Mouse (Mus musculus) thymus, postnatal 36 days (tissue): ENCODE data around the gene Smarcd2.

Source experiments
- DNase-seq, 2 experiments: peaks; one replicate each; pipeline ENCODE4 v3.0.0; 2022; ENCODE audit warnings: mixed read lengths in 2 of 2

Smarcd2 gene

DNA sequence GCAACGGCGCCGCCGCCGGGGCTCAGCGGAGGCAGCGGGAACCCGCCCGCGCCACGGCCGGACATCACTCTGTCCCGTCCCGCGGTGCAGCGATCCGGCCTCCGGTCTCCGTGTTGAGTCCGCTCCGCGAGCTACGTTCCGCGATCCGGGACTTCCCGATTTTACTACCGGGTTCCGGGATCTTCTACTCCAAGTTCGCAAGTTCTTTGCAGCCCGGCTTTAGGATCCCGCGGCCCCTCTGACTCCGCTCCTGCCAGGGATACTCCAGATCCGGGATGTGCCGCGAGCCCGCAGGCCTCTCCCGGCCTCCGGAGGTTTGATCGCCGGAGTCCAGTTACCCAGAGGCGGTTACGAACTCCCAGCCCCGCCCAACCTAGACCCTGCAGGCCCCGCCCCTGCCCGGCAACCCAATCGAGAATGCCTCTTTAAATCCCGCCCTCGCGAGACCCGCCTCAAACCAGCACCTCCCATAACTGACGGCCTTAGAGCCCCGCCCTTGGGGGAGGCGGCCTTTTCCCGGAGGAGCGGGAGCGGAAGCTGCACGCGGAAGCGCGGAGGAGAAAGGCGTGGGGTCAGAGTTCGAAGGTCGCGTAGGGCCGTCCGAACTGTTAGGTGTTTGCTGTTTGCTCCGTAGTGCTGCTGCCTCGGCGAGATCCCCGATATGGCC, at the start of gene Smarcd2:
Gene Smarcd2, minus strand, starts transcription at position 329 of the 667 bp plus-strand sequence.
- peak; percentile 99 to 100 for DNase-seq

DNA sequence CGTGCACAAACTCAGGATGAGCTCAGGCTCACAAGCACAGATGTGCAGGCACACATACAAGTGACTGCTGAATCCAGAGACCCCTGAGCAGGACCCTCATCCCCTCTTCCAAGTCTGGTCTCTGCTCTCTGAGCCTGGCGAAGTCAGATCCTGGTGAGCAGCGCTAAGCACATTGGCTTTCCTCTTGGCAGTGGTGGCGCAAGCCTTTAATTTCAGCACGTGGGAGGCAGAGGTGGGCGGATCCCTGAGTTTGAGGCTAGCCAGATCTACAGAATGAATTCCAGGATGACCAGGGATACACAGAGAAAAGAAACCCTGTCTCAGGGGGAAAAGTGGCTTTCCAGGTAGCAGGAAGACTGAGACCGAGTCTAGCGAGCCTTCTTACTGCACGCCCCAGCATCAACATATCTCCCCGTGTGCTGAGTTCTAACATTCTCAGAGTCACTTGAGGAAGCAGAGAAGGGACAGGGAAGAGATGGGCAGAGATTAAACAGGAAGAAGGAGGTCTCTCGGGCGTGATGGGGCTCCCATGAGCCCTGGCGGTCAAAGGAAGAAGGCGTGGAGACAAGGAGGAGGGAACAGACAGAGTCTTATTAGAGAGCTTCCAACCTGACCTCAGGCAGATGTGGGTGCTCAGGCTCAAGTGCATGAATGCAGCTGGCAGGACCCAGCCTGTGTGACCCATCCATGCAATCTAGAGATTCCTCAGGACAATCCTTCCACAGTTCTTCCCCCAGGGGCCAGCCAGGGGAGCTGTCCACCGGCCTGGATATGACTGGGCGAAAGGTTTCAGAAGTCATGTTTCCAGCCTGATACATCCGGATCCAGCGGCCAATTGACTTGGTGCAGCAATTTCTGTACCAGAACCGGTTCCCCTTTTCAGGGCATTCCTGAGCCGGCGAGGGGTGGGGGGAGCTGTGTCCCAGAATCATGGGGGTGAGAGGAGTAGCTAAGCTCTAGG, 45.9 kb upstream of the Smarcd2 start:
- peak; percentile 32 to 42 for DNase-seq

DNA sequence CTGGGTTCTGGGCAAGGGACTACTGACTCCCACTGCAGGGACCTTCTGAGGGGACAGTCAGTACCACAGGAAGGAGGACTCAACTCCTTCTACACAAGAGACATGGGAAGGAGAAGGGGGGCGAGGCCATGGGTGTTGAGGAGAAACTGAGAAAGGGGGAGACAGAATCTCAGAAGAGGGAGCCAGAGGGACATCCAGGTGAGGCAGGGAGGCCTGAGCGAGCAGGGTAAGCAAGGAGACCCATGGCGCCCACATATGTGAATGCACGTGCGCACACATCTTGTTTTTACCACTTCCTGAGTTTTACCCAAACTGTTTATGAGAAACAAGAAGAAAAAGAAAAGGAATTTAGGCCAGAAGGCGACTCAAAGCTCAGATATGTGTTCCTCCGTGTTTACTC, 45.0 kb upstream of the Smarcd2 start:
- DNase-seq: peak; percentile 57 to 71

DNA sequence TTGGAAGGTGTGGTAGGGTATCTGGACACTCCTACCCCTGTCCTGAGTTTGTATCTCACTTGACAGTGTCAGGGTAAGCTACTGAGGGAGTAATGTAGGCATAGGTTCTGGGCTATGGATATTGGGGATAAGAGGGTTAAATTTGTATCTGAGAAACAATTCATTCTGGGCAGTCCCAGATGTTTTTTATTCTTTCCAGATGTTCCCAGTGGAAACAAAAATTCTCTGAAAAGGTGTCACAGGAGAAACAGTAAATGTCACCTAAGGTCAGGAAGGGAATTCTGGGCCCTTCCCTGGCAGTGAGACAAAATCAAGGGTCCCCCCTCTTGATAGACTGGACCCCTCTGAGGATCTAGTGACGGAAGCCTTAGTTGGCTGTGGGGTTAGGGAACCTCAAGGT, 43.6 kb upstream of the Smarcd2 start:
- DNase-seq: no peak

DNA sequence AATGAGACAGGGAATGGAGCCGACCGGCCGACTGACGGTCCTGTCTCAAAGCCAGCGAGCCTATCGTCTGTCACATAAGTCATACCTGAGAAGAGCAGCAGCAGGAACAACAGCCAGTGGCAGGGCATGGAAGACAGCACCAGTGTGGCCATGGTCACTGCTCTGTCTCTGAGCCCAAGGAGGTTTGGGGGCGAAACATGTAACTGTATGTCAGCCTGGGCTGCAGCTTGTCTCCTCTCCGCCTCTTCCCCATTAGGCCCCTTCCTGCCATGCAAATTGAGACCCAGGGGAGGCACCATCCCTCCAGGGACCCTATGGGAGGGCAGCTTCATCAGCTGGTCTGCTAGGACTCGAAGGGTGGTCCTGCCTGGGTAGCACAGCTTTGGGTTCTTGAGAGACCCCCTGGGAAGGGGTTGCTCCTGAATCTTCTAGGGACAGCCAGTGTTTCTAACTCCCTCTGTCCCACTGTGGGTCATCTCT, 41.6 kb upstream of the Smarcd2 start, which contains the start of gene Cd79b:
Gene Cd79b, minus strand, starts transcription at position 430 of the 480 bp plus-strand sequence.
- peak in 1 of 2 experiments; percentile 43 for DNase-seq

DNA sequence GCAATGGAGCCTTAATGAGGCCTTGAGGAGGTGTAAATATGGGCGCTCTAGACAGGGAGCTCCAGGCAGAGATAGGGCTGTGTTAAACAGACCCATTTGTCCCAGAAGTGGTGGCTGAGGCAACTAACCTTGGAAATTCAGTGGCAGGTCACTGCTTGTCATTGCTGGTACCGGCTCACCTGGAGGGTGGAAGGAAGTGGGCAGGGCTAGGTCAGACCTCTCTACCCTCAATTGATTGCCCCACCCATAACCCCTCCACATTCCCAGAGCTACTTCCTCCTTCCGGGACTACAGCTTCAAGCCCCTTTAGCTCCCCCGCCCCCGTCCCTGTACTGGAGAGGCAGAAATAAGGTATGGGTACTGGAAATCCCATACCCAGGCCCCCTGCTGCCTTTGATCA, 40.8 kb upstream of the Smarcd2 start:
- no peak for DNase-seq

DNA sequence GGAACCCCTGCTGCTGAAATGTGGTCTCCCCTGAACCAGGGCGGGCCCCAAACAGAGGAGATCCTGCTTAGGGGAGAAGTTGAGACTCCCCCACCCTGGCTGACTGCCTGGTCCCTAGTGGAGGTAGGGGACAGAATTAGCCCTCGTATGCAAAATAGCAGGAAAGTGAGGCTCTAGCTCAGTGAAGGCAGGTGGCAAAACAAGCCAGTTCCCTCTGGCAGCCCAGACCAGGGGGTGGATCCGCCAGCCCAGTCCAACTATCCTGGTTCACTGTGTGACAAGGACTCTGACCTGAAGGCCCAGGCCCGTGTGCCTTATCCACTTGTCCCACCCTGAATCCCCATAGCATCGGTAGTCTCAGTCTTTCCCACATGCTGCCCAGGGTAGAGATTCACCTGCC, 37.4 kb upstream of the Smarcd2 start:
- no peak for DNase-seq

DNA sequence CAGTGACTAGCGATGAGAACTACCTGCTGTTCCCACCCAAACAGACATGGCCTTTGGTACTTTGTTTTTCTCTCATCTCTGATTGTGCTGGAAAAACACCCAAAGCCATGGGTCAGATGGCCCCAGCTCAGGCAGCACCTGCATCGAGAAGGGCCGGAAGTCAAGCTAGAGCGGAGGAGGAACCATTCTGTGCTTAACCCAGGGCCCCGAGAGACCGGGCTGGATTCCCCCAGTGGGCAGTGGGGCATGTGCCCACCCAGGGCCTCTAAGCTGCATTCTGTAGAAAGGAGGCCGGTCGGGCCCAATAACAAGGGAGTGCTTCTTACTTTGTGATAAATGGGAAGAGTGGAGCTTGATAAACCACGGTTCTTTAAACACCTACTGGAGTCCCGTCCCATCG, 35.4 kb upstream of the Smarcd2 start:
- DNase-seq: no peak

DNA sequence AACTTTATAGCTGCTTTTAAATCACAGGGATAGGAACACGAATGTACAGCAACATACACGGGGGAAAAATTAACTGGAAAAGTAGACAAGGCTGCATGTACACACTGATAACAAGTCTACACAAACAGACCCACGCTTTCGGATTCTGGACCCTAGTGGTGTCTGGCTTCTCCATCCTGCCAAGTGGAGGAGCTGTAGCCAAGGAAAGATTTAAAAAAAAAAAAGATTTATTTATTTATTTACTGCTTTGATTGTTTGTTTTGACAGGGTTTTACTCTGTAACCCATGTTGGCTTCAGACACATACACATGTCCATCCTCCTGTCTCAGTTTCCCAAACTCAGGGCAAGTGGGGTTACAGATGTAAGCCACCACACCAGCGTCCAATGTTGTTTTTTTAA, 34.7 kb upstream of the Smarcd2 start:
- DNase-seq: no peak

DNA sequence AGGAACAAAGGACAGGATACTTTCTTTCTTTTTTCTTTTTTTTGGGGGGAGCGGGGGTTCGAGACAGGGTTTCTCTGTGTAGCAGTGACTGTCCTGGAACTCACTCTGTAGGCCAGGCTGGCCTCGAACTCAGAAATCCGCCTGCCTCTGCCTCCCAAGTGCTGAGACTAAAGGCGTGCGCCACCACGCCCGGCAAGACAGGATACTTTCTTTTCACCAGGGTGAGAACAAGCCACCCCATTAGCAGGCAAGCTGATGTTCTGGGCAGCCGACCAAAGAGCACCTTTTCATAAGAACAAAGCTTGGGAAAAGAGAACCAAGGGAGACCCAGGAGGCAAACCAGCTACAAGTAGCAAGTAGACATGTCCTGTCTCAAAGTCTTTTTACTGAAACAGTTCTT, 34.0 kb upstream of the Smarcd2 start:
- no peak for DNase-seq

DNA sequence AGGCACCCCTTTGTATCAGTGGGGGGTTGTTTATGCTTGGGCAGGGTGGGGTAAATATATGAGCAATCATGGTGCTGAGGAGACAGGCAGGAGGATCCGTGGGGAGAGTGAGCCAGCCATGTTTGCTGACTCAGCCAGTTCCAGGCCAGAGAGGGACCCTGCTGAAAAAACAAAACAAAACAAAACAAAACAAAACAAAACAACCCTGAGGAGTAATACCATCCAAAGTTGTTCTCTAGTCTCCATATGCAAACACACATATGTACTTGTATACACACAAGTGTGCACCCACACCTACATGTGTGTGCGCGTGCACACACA, 33.3 kb upstream of the Smarcd2 start:
- DNase-seq: no peak

DNA sequence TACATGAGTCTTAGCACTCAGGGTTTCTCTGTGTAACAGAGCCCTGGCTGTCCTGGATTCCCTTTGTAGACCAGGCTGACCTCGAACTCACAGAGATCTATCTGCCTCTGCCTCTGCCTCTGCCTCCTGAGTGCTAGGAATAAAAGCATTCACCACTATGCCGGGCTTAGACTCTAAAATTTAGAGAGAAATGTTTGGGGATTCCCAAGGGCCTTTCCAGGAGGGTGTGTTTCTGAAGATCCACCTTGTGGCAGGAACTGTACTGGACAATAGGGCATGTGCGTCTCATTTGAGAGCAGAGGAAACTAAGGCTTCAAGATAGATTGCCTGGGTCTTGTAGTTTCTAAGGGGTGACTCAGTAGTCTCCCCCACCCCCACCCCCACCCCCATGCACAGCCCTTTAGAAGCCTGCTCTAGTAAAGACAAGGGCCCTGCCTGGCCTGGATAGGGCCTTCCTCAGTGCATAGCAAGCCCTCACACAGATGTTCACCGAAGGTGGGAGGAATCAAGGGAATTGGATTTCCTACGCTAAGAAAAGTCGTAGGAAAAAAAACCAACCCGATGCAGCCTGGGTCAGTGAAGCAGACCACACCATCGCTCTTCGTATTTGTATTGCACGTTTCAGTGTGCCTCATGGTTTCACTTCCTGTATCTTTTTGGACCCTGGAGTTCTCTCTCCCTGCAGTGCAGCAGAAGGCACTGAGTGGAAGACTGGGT, 32.7 kb upstream of the Smarcd2 start:
- no peak for DNase-seq

DNA sequence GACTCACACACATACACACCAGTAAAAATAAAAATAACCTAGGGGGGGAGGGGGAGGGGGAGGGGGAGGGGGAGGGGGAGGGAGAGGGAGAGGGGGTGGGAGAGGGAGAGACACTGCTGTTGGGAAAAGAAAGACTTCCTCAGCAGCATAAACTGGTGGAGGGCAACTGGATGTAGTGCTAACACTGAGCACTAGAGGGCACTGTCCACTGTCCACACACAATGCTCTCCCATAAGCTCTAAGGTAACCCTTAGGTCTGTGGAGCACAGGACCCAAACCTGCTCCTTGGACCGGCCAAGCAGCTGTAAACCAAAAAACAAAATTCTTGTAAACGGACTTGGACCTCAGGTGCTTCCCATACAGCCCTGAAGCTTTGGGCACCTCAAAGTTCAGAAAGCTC, 29.9 kb upstream of the Smarcd2 start:
- DNase-seq: peak; percentile 62 to 69

DNA sequence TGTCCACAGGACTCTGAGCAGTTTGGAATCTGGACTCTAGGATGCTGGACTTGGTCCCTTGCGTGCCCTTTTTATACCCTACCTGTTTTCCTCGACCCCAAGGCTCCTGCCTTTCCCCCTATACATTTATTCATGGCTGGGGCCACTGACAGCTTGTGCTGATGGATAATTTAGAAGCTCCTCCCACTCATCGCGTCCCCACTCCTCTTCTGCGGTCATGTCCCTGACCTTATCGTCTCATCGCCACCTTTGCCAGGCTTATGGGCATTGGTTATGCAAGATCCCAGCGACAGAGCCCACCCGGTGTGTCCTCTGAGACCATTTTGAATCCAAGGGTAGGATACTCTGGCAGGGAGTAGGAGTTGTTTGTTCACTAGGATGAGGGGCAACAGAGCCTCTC, 29.0 kb upstream of the Smarcd2 start, which contains the start of gene Gh:
Gene Gh, minus strand, starts transcription at position 101 of the 400 bp plus-strand sequence.
- DNase-seq: no peak

DNA sequence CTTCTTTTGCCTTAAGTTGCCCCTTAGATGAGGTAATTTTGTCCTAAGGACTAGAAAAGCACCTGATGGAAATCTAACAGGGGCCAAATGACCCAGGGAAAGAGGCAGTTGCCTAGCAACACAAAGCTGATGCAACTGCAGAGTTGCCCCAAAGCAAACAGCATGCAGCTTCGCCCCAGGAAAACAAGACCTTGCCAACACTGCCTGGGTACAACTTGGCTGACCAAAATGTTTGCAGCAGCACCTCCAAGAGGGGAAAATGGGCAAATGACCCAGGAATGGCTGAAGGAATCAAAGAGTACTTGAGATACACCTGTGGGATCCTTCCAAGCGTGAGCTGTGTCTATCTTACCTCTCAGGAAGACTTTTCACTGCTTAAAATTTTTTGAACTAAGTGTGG, 19.1 kb upstream of the Smarcd2 start:
- no peak for DNase-seq

DNA sequence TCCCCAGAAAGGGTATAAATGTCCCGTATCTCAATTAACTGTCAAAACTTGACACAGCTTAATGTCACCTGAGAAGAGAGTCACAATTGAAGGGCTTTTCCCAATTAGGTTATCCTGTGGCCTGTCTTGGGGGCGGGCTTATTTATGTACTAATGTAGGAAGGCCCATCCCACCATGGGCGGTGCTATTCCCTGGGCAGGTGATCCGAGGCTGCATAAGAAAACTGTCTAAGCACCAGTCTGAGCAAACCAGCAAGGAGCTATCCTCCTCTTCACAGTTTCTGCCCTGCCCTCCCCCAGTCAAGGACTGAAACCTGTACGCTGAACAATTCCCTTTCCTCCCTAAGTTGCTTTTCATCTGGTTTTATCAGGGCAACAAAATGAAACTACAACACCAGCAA, 17.6 kb upstream of the Smarcd2 start:
- no peak for DNase-seq

DNA sequence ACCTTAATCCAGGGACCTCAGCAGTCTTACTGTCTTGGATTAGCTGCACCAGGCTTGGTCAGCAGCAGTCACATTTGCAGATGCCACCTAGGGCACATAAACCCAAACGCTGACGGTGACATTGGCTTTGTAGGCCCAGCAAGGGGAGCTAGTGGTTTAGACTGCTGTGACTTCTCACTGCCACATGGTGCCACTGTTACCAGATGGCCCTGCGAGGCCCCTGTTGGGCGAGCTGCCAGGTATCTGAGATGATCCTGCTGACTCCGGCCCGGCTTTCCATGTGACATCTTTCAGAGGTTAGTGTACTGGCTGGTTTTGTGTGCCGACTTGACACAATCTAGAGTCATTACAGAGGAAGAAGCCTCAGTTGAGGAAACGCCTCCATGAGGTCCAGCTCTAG, 16.6 kb upstream of the Smarcd2 start:
- no peak for DNase-seq

DNA sequence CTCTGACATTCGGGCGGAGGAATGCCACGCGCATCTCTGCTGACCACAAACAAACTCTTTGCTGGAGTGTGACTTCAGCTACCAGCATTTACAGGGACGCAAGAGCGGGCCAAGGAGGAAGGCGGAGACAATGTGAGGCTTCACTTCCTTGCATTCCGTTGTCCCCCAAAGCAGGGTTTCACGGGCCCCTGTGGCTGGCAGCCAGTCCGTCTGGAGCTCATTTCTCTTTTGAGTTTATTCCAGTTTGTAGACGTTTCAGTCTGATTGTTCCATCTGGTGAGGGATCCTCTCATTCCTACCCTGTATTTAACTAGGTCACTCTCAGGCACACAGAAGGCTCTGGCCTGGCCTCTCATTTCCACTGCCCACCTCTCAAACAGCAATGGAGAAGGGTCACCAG, 14.2 kb upstream of the Smarcd2 start:
- DNase-seq: no peak

DNA sequence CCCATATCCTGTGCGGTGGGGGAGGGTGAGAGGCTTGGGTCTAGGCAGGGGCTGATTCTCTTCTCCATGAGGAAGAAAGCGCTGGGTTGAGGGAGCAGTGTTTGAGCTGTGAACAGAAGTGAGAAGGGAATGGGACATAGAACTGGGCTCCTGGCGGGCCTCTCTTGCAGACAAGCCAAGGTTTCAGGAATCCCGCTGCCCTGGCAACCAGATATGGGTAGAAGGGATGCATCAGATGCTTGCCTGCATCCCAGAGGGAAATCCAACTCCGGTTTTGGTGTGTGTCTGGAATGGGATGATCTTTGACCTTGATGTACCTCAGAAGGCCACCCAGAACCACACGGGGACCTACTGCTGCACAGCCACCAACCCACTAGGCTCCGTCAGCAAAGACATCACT, 13.4 kb upstream of the Smarcd2 start:
- DNase-seq: no peak

DNA sequence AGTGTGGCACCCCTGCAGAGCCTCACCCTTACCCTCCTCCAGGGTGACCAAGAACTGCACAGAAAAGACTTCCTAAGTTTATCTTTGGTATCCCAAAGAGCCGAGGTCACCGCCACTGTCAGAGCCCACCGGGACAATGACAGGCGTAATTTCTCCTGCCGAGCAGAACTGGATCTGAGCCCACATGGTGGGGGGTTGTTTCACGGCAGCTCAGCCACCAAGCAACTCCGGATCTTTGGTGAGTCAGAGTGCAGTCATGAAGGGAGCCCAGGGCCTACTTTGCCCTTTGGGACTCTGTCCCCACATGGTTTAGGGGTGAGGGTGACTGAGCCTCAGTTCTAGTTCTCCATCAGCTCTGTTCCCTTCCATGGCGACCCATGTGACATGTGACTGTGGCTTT, 11.4 kb upstream of the Smarcd2 start:
- DNase-seq: no peak

DNA sequence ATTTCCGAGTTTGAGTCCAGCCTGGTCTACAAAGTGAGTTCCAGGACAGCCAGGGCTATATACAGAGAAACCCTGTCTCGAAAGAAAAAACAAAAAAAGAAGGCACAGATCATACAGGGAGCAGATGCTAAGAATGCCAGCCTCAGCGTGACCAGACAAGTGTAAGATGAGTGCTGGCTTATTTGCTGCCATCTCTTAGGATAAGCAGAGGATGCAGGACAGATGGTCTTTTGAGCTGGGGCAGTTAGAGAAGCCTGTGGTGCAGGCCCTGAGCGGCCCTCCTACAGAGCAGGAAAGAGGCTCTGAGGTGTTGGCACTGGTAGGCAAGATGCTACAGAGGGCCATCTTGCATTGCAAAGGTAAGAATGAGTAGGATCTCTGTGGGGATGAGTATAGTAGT, 10.6 kb upstream of the Smarcd2 start:
- DNase-seq: no peak

DNA sequence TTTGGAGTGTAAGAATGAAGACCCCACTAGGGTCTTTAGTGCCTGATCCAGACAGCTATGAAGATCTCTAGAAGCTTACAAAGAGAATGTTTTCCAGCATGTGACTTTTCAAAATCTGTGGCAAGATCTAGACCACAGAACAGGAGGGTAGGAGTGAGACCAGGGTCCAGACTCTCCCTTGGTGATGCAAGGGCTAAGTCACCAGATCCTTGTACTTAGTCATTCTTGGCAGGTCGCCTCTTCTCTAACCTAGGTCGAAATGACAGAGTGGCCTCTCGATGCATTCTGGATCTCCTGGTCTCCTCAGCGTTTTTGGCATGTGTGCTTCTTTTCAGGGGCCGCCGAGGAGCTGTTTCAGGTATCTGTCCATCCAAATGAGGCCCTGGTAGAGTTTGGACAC, 9.7 kb upstream of the Smarcd2 start:
- DNase-seq: no peak

DNA sequence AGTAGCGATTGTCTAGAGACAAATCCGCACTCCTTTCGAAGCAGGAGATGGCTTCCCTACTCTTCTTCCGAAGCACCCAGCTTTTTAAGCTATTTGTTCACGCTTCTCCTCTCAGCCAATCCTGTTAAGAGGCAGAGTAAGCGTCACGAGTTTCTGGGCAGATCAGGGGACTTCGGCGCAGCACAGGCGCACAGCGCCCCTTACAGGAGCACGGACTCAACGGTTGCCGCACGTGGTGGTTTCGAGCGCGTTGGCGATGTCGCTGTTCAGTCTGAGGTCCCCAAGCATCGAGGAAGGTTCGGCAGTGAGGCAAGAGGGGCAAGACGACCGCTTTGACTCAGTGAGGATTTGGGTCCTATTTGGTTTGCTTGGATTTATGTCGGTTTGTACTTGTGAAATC, 3.7 kb upstream of the Smarcd2 start, which contains the start of gene Tcam1:
Gene Tcam1, plus strand, starts transcription at position 219 of the 400 bp plus-strand sequence.
- peak; percentile 90 to 94 for DNase-seq
